Mouse (Mus musculus) stomach, embryonic 15.5 days (tissue): Measurements from ENCODE around the gene Serpina3n. TPM values are rescaled to one million over a fixed set of nuclear protein-coding genes. Genes with fewer than 3 reads are reported as not detected.
"Not testable (repeated sequence)": the region's sequence is repeated elsewhere in the genome, so short reads cannot be mapped to it uniquely, and the experiment has no call there.

ENCODE experiments used
- ATAC-seq: fragments of 200-750 bp; cut with Nextera tagmentation; 2 replicates; pipeline ENCODE4 v1.8.0; 2017; ENCODE audit warnings: low read depth, moderate number of reproducible peaks, moderate TSS enrichment; ENCODE audit not compliant: insufficient read depth, low FRiP score
- H3K27ac ChIP-seq: fragments of 300-500 bp; sonication (generic); 2 replicates; pipeline ENCODE4 v1.5.1; 2015; ENCODE audit warnings: mild to moderate bottlenecking, inconsistent platforms
- H3K27me3 ChIP-seq: fragments of 300-500 bp; sonication (generic); replicated peaks from 2 replicates; pipeline ENCODE4 v1.6.1; 2015; ENCODE audit warnings: inconsistent platforms
- H3K36me3 ChIP-seq: fragments of 300-500 bp; sonication (generic); 2 replicates; pipeline ENCODE4 v1.6.1; 2015; ENCODE audit warnings: inconsistent platforms
- H3K4me1 ChIP-seq: fragments of 300-500 bp; sonication (generic); 2 replicates; pipeline ENCODE4 v1.6.1; 2015; ENCODE audit warnings: inconsistent platforms
- H3K4me2 ChIP-seq: fragments of 300-500 bp; sonication (generic); 2 replicates; pipeline ENCODE4 v1.6.1; 2015; ENCODE audit warnings: mild to moderate bottlenecking, inconsistent platforms
- H3K4me3 ChIP-seq: fragments of 300-500 bp; sonication (generic); replicated peaks from 2 replicates; pipeline ENCODE4 v1.5.1; 2015; ENCODE audit warnings: inconsistent platforms
- H3K9ac ChIP-seq: fragments of 300-500 bp; sonication (generic); 2 replicates; pipeline ENCODE4 v1.6.1; 2015; ENCODE audit warnings: inconsistent platforms
- H3K9me3 ChIP-seq: fragments of 300-500 bp; sonication (generic); 2 replicates; pipeline ENCODE4 v1.6.1; 2016; ENCODE audit warnings: inconsistent platforms
- WGBS: fragments of 180-500 bp; shearing (Covaris S2); methylation state at CpG from one replicate; pipeline ENCODE4 v1.1.7; 2015; 5-methylcytosine and 5-hydroxymethylcytosine counted together
- polyA plus RNA-seq: library from polyadenylated mRNA; unstranded; fragments of >200 nt; fragmentation: Nextera tagmentation; extraction: Ambion mirVana; gene quantifications from 2 replicates; pipeline ENCODE4 v1.2.1, GENCODE M21; 2015

Gene Serpina3n
- polyA plus RNA-seq = not detected in 2 replicates

DNA sequence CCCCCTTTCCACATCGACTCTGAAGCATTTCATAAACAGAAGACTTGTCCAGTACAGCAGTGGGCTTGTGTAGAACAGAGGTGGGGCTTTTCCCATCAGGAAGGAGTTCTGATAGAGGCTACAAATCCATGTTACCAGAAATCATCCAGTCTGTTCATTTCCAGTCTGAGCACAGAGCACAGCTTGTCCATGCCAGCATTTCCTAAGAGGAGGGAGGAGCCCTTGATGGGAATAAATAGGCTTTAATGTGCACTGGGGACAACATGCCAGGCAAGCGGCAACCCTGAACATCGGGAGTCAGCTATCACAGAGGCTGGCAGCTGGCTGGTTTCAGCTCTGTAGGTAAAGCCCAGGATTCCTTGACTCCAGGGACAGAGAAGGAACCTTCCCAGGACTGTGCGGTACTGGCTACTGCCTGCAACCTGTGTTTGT lies at the start of gene Serpina3n:
TSS of gene Serpina3n (plus strand) at position 276 of the 432 bp plus-strand sequence.
- Histone ChIP-seq H3K27ac (no peak within 1 kb of the TSS), H3K36me3 (no peaks in the 10 kb centered on the region), H3K9me3 (no peaks in the 10 kb centered on the region), H3K4me2 (no peak within 1 kb of the TSS), H3K9ac (no peak within 1 kb of the TSS), H3K27me3 (no peaks in the 10 kb centered on the region), H3K4me1 (no peaks in the 10 kb centered on the region), H3K4me3 (no peak within 1 kb of the TSS)
- 53% methylated on average over 4 of the region's 4 CpGs for WGBS
- no peak for ATAC-seq

DNA sequence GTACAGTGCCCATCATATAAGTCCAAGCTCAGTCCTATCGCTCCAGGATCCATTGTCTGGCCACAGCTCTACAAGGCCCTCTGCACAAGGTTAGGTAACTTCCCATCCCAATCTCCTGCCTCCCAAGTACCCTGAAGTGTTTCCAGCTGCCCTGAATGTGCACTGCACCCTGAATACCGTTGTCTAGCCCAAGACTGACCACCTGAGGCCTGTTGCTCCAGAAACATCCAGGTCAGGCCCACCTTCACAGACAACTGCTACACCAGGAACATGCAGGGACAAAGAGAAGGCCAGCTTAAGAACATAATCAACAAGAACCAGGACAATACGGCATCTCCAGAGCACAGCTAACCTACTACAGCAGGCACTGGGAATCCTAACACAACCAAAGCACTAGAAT lies 36.5 kb upstream of the Serpina3n start:
- no peaks in the 10 kb centered on the region for H3K9me3 ChIP-seq
- no peak overlapping the region for H3K27ac ChIP-seq
- no peaks in the 10 kb centered on the region for H3K4me1 ChIP-seq
- no peaks in the 10 kb centered on the region for H3K36me3 ChIP-seq
- no peak overlapping the region for H3K9ac ChIP-seq
- 86% methylated on average over 3 of the region's 3 CpGs for WGBS
- no peak overlapping the region for H3K4me3 ChIP-seq
- no peak for ATAC-seq
- H3K4me2 ChIP-seq = no peak overlapping the region
- H3K27me3 ChIP-seq = no peaks in the 10 kb centered on the region

DNA sequence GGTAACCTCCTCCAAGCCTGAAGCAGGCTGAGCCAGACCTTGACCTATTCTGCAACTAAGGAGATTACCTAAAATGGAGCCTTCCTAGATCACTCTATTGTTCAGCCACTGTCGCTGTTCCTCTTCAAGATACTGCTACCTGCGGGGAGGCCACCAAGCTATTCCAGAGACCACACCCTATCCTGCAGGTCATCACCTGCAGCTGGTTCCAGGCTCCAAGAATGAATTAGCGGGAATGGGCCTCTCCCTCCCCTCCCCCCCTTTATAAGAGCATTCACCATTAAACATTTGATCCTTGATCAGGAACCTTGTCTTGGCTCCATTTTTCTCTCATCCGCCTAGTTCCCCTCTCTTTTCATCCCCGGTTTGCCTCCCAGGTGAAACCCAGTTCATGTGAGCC lies 29.4 kb upstream of the Serpina3n start:
- H3K4me2 ChIP-seq, H3K27ac ChIP-seq, H3K4me1 ChIP-seq, H3K36me3 ChIP-seq, H3K27me3 ChIP-seq, H3K4me3 ChIP-seq, H3K9ac ChIP-seq, H3K9me3 ChIP-seq, ATAC-seq: not testable (repeated sequence)
- WGBS = 73% methylated on average over 5 of the region's 5 CpGs

DNA sequence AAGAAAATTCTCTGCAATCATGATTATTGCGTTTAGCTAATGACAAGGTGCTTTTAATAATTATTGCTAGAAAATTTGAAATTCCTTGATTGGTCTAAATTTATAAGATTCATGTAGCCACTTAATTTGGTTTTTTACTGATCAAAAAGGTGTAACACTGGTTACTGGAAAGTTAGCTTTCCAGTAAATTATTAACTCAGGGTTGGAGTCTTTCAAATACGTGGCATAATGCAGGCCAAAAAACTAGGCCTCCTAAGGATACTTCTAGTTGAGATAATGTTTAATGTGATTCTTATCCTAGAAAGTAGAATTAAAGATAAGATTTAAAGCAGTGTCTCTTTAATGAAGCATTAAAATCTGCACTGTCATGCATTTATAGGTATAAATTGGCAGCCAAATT lies 28.2 kb upstream of the Serpina3n start:
- not testable (repeated sequence) for H3K4me3 ChIP-seq, H3K4me1 ChIP-seq, H3K27ac ChIP-seq, H3K36me3 ChIP-seq, H3K4me2 ChIP-seq, H3K9me3 ChIP-seq, H3K9ac ChIP-seq, ATAC-seq, H3K27me3 ChIP-seq
- 70% methylated on average over 2 of the region's 2 CpGs for WGBS

DNA sequence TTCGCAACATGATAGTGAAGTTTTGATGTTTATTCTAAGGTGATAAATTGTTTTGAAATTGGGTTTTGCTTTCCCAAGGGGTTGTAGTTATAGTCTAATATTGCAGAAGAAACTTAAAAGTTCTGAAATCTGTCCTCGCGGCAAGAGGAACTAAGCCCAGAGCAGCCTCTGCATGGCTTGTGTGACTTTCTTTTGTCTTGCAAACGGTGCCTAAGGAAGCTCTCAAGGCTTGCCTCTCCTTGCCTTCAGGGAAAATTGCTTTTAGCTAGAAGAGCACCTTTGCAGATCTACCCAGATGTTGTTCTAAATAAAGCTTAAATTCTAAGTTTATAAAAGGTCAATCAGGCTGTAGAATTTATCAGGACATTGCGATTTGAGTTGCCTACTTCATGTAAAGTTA lies 27.7 kb upstream of the Serpina3n start:
- not testable (repeated sequence) for H3K4me1 ChIP-seq, H3K9ac ChIP-seq, ATAC-seq, H3K4me2 ChIP-seq, H3K27me3 ChIP-seq, H3K4me3 ChIP-seq, H3K27ac ChIP-seq, H3K9me3 ChIP-seq, H3K36me3 ChIP-seq
- 50% methylated on average over 5 of the region's 5 CpGs for WGBS

DNA sequence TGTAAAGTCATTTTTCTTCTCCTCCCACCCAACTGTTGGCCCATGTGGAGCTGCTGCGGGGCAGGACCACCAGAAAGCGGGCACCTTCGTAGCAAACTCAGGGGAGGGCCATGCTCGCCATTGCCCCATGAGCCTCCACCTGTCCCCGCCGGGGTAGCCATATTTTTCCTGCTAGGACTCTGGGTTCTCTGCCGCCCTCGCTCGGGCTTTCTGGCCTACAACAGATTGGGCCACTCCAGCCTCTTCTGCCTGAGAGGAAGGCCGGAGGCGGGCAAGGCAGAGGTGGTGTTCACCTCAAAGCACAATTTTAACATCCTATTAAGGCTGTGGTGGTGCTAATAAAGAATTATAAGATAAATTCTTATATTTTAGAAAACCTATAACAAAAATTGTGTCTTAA lies 26.7 kb upstream of the Serpina3n start:
- H3K27ac ChIP-seq = no peak overlapping the region
- no peaks in the 10 kb centered on the region for H3K4me1 ChIP-seq
- no peak overlapping the region for H3K9ac ChIP-seq
- no peaks in the 10 kb centered on the region for H3K9me3 ChIP-seq
- H3K4me2 ChIP-seq = no peak overlapping the region
- ATAC-seq = no peak
- H3K4me3 ChIP-seq = no peak overlapping the region
- WGBS = 92% methylated on average over 11 of the region's 11 CpGs
- H3K36me3 ChIP-seq = no peaks in the 10 kb centered on the region
- H3K27me3 ChIP-seq = no peaks in the 10 kb centered on the region

DNA sequence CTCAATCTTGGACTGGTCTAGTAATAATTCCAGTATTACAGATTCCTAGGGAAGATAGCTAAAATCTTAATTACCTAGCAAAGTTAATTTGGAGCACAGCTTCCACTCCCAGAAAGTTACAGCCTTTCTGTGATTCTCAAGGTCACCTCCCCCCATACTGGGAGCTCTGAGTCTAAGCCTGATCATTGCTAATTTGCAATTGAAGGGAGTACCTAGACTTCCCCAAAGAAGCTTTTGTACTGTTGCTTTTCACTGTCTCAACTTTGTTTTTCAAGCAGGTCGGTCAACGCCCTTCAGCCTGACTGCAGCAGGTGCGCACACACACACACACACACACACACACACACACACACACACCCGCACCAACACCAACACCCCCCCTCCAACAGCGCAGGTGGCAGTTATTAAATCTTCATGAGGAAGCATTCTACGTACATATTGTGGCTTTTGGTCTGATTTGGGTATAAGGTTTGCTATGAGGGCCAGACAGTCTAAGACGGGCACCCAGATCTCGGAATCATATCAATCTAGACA lies 25.4 kb upstream of the Serpina3n start:
- not testable (repeated sequence) for H3K4me1 ChIP-seq, H3K27me3 ChIP-seq, H3K4me3 ChIP-seq, ATAC-seq, H3K9ac ChIP-seq, H3K9me3 ChIP-seq, H3K4me2 ChIP-seq, H3K36me3 ChIP-seq, H3K27ac ChIP-seq
- WGBS = 91% methylated on average over 8 of the region's 8 CpGs

DNA sequence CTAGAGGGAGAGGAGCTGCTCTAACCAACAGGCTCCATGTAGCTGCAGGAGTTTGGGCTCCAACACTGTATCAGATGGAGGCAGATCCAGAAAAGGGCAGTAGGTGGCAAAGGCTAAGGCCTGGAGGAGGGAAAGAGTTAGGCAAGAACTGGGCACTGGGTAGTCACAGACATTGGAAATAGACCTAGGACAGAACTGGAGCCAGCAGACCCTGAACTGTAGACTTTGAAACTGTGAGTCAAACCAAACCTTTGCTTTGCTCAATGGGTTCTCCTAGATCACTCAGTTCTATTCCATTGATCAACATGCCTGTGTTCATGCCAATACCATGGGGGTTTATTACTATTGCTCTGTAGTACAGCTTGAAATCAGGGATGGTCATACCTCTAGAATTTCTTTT lies 20.5 kb upstream of the Serpina3n start:
- not testable (repeated sequence) for H3K36me3 ChIP-seq, ATAC-seq, H3K27me3 ChIP-seq, H3K4me2 ChIP-seq, H3K27ac ChIP-seq, H3K4me1 ChIP-seq, H3K9ac ChIP-seq, H3K4me3 ChIP-seq, H3K9me3 ChIP-seq

DNA sequence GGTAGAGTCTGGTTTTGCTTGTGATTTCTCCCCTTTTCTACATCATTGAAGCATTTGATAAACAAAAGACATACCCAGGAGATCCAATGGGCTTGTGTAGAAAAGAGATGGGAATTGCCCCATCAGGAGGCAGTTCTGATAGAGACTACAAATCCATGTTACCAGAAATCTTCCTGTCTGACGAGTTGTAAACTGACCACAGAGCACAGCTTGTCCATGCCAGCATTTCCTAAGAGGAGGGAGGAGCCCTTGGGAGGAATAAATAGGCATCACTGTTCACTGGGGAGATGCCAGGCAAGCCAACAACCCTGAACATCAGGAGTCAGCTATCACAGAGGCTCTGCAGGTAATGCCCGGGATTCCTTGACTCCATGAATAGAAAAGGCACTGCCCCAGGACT lies 19.7 kb upstream of the Serpina3n start:
- not testable (repeated sequence) for H3K9me3 ChIP-seq, H3K4me1 ChIP-seq, H3K4me3 ChIP-seq, H3K27me3 ChIP-seq, ATAC-seq, H3K4me2 ChIP-seq, H3K27ac ChIP-seq, H3K9ac ChIP-seq, H3K36me3 ChIP-seq
- 50% methylated on average over 2 of the region's 2 CpGs for WGBS

DNA sequence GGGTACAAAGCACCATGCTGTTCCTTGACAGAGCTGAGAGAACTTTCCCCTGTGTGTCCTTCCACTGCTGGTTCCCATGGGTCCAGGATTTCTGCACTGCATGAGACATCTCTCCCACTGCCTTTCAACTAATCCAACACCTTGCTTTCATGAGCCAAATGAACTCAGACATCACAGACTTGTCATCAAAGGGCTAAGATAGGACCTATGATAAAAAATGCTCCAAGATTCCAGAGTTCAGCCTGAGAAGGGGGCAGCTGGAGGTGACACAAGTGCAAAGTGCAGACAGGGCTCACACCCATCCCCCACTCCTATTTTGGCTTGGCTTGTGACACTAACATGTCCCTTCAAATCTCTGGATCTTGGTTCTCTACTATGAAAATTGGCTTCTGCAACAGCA lies 18.1 kb upstream of the Serpina3n start:
- H3K9me3 ChIP-seq = no peaks in the 10 kb centered on the region
- no peak overlapping the region for H3K27ac ChIP-seq
- ATAC-seq = no peak
- H3K9ac ChIP-seq = no peak overlapping the region
- H3K4me2 ChIP-seq = no peak overlapping the region
- H3K36me3 ChIP-seq = no peaks in the 10 kb centered on the region
- no peaks in the 10 kb centered on the region for H3K4me1 ChIP-seq
- no peaks in the 10 kb centered on the region for H3K27me3 ChIP-seq
- no peak overlapping the region for H3K4me3 ChIP-seq

DNA sequence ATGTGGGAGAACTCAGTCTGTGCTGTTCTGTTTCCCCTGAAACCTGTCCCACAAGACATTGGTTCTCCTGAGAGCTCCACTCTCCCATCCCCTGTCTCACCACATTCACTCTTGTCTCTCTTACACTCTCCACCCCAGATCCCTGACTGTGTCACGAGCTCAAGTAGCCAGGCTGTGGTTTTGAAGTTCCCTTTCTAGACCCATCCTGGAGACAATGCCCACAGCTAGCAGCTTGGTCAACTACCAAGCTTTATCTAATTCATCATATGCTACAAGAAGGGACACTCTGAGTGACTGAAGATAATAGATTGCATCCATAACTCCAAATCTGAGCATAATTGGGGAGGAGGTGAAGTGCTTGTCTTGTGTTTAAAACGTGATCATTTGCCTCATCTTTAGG lies 15.5 kb upstream of the Serpina3n start:
- 50% methylated on average over 2 of the region's 2 CpGs for WGBS
- not testable (repeated sequence) for H3K9ac ChIP-seq, H3K4me3 ChIP-seq, H3K9me3 ChIP-seq, H3K27ac ChIP-seq, H3K4me1 ChIP-seq, H3K27me3 ChIP-seq, H3K36me3 ChIP-seq, H3K4me2 ChIP-seq, ATAC-seq

DNA sequence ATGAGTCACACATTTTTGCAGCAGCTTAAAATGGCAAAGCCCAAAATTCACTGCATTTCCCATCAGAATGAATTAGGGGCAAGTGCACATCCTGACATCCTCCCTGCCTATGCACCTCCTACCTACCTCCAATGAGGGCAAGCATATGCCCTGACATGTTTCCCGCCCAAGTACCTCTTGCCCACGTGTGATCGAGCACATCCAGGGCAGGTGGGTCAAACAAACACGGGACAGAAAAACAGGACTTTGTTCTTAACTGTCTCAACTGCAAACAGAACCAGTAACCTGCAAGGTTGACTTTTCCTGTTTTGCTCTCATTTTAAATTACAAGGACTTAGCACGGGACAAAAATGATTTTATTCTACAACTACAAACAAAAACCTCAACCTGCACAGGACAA lies 2.6 kb upstream of the Serpina3n start:
- no peak for ATAC-seq
- WGBS = 69% methylated on average over 5 of the region's 5 CpGs
- H3K27ac ChIP-seq = no peak overlapping the region

DNA sequence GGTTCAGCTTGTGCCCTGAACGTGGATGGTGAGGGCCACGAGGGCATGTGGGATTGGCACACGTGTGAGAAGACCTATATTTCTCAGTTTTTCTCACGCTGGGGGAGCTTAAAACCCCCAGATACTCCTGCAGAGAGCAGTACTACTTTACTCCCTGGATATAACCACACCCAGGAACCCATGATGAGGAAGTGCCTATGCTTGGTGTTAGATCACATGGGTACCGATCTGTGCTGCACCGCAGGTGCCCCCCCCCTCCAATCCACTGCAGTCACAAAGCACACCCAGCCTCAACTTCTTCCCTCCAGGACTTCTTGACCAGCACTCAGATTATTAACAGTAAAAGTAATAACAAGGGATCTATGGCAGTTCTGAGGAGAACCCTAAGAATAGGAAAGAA lies 6.0 kb downstream of the Serpina3n start:
- no peaks in the 10 kb centered on the region for H3K36me3 ChIP-seq
- ATAC-seq = no peak
- WGBS = 85% methylated on average over 6 of the region's 6 CpGs

More for the DNA sequence above, 2.6 kb upstream of the Serpina3n start:
- Histone ChIP-seq H3K9ac (no peak overlapping the region), H3K4me3 (no peak overlapping the region), H3K4me1 (no peaks in the 10 kb centered on the region), H3K4me2 (no peak overlapping the region), H3K9me3 (no peaks in the 10 kb centered on the region), H3K36me3 (no peaks in the 10 kb centered on the region), H3K27me3 (no peaks in the 10 kb centered on the region)

More for the DNA sequence above, 6.0 kb downstream of the Serpina3n start:
- Histone ChIP-seq H3K27me3 (no peaks in the 10 kb centered on the region), H3K9me3 (no peaks in the 10 kb centered on the region), H3K4me2 (no peak overlapping the region), H3K4me3 (no peak overlapping the region), H3K4me1 (no peaks in the 10 kb centered on the region), H3K27ac (no peak overlapping the region), H3K9ac (no peak overlapping the region)
